Mouse (Mus musculus): ENCODE data around the gene Styk1. TPM values are rescaled to one million over a fixed set of nuclear protein-coding genes. Genes with fewer than 3 reads are reported as not detected.

The Styk1 gene
- total and polyA plus RNA-seq, 2 experiments from 2014 or later: 4.9 to 6.9 TPM

DNA sequence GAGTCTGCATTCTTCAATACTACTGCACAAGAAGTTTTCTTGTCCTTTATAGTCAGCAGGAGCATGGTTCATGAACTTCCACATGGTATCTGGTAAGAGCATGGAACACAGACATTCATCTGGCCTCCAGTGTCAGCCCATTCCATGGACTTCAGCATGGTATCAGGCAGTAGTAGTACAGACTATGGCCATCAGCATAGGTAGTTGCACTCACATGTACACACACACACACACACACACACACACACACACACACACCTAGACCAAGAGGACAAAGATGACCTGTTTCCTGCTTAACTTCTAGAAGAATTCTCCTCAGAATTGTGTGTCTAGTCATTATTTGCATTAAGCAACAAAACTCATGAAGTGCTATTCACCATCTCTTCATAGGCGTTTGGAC is 14.6 kb downstream of the Styk1 start:
- WGBS: 86% methylated on average over 1 of the region's 1 CpGs
- H3K9ac ChIP-seq (replicated peaks; ENCODE audit: low read length, poor library complexity, severe bottlenecking): no peak overlapping the region
- no peaks in the 10 kb centered on the region for H3K4me1 ChIP-seq (ENCODE audit: insufficient read depth, low read length)
- no peak for ATAC-seq (ENCODE audit: low FRiP score)
- no peaks in the 10 kb centered on the region for H3K9me3 ChIP-seq (ENCODE audit: low read length)
- no peaks in the 10 kb centered on the region for H3K36me3 ChIP-seq (ENCODE audit: insufficient read depth, low read length)
- DNase-seq (ENCODE audit: low spot score): no peak
- H3K4me3 ChIP-seq (ENCODE audit: low read depth, low read length): no peak overlapping the region
- H3K27me3 ChIP-seq (ENCODE audit: insufficient read depth, low read length): no peaks in the 10 kb centered on the region
- no peak overlapping the region for H3K27ac ChIP-seq (ENCODE audit: low read depth, low read length)
- TF ChIP-seq CTCF (IDR thresholded peaks at IDR 0.05): no peak
- no peak overlapping the region for H3K4me2 ChIP-seq (ENCODE audit: low read depth, low read length, poor library complexity, severe bottlenecking)

DNA sequence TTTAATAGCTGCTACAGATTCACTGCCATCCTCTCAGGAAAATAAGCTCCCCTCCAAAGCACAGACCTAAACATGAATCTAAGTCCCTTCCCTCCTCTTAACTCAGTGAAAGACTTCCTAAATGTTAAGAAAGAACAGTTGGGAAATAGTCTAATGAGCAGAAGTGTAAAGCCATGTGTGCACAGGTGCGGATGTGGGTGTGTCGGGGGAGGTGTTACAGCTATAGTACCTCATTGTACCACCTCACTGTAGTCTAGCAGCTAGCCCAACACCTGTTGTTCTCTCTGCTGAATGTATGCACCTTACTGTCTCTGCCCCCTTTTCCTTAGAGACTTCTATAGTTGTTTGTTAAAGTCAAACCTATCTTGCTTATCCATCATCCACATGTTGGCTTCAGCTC is 26.3 kb downstream of the Styk1 start:
- no peak overlapping the region for H3K9ac ChIP-seq (replicated peaks; ENCODE audit: low read length, poor library complexity, severe bottlenecking)
- no peak overlapping the region for H3K27ac ChIP-seq (ENCODE audit: low read depth, low read length)
- no peaks in the 10 kb centered on the region for H3K4me1 ChIP-seq (ENCODE audit: insufficient read depth, low read length)
- H3K9me3 ChIP-seq (ENCODE audit: low read length): no peaks in the 10 kb centered on the region
- H3K4me2 ChIP-seq (ENCODE audit: low read depth, low read length, poor library complexity, severe bottlenecking): no peak overlapping the region
- no peak overlapping the region for H3K4me3 ChIP-seq (ENCODE audit: low read depth, low read length)
- 84% methylated on average over 2 of the region's 2 CpGs for WGBS
- TF ChIP-seq CTCF (IDR thresholded peaks at IDR 0.05): no peak
- DNase-seq (ENCODE audit: low spot score): no peak
- no peaks in the 10 kb centered on the region for H3K27me3 ChIP-seq (ENCODE audit: insufficient read depth, low read length)
- ATAC-seq (ENCODE audit: low FRiP score): no peak
- no peaks in the 10 kb centered on the region for H3K36me3 ChIP-seq (ENCODE audit: insufficient read depth, low read length)

DNA sequence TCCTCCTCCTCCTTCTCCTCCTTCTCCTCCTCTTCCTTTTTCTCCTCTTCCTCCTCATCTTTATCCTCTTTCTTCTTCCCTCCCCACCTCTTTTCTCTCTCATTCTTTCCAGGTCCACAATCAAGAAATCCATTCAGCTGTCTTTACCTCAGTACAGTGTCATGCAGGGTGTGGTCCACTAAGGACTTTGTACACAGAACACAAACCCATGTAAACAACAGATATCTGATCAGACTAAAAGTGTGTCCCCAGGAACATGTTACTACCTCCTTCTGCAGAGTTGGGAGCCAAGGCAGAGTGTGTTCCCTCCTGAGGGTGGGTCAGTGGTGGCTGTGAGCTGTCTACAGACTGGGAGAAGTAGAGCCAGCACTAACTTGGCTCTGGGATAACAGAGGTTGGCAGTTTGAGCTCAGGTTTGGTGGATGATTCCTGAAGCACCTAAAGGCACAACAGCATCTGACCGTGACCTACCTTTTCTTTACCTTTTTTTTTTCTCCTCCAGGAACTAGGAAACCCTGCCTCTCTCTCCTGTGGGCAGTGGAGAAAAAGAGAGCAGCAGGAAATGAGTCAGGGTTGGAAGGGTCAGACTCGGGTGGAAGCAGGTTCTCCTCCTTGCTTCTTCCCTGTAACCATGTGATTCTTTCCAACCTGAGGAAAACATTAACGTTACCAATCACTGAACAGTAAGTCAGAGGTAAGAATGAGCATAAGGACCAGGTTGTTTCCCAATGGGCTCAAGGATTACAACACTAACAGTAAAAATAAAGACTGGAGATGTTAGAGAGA is 31.4 kb downstream of the Styk1 start:
- ATAC-seq (ENCODE audit: low FRiP score) (no peak), DNase-seq (ENCODE audit: low spot score) (no peak)
- TF ChIP-seq CTCF (IDR thresholded peaks at IDR 0.05): no peak
- no peaks in the 10 kb centered on the region for H3K4me1 ChIP-seq (ENCODE audit: insufficient read depth, low read length)
- H3K4me3 ChIP-seq (ENCODE audit: low read depth, low read length): no peak overlapping the region
- H3K27me3 ChIP-seq (ENCODE audit: insufficient read depth, low read length): no peaks in the 10 kb centered on the region
- H3K9me3 ChIP-seq (ENCODE audit: low read length): no peaks in the 10 kb centered on the region
- no peaks in the 10 kb centered on the region for H3K36me3 ChIP-seq (ENCODE audit: insufficient read depth, low read length)
- 77% methylated on average over 3 of the region's 3 CpGs for WGBS
- H3K4me2 ChIP-seq (ENCODE audit: low read depth, low read length, poor library complexity, severe bottlenecking): no peak overlapping the region
- no peak overlapping the region for H3K9ac ChIP-seq (replicated peaks; ENCODE audit: low read length, poor library complexity, severe bottlenecking)
- H3K27ac ChIP-seq (ENCODE audit: low read depth, low read length): no peak overlapping the region

DNA sequence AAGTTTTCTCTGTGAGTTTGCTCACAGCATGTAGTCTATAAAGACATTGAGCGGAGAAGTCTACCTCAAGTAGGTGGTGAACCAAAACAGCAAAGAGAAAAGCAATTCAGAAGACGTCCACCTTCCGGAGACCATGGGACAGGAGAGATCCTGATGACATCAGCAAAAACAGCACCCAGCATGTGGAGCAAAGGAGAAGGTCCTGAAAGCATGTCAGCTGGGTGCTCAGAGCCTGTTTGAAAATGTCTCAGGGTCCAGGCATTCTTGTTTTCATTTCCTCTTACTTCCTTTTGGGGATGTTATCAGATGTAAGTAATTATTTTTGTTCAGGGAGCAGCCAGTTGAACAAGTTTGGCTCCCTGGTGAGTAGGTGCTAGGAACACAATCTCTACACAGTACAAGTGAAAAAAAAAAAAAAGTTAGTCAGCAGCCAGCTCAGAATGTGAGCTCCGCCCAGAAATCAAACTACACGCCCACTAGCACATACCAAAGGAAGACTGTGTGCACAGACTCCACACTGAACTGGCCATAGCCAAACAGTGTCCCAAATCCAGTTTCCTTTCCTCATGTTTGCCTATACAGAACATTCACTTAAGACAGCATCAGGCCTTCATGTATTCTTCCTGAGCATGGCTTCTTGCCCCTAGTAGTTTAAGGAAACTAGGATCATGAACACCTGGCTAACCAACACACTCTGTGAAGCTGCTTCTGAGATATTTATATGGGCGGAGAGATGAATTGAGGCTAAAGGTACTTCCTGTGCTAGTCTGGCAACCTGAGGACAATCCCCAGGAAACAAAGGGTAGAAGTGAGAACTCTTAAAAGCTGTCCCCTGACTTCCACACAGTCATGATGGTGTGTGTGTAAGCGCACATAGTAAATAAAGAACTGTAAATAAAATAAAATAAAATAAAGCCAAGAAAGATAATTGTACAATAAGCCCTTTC is 37.0 kb downstream of the Styk1 start:
- no peak overlapping the region for H3K4me2 ChIP-seq (ENCODE audit: low read depth, low read length, poor library complexity, severe bottlenecking)
- H3K27me3 ChIP-seq (ENCODE audit: insufficient read depth, low read length): no peaks in the 10 kb centered on the region
- H3K9me3 ChIP-seq (ENCODE audit: low read length): no peaks in the 10 kb centered on the region
- WGBS: 87% methylated on average over 7 of the region's 7 CpGs
- no peaks in the 10 kb centered on the region for H3K4me1 ChIP-seq (ENCODE audit: insufficient read depth, low read length)
- TF ChIP-seq CTCF (IDR thresholded peaks at IDR 0.05): no peak
- no peaks in the 10 kb centered on the region for H3K36me3 ChIP-seq (ENCODE audit: insufficient read depth, low read length)
- no peak overlapping the region for H3K4me3 ChIP-seq (ENCODE audit: low read depth, low read length)
- H3K9ac ChIP-seq (replicated peaks; ENCODE audit: low read length, poor library complexity, severe bottlenecking): no peak overlapping the region
- DNase-seq (ENCODE audit: low spot score): no peak
- no peak overlapping the region for H3K27ac ChIP-seq (ENCODE audit: low read depth, low read length)
- ATAC-seq (ENCODE audit: low FRiP score): no peak

DNA sequence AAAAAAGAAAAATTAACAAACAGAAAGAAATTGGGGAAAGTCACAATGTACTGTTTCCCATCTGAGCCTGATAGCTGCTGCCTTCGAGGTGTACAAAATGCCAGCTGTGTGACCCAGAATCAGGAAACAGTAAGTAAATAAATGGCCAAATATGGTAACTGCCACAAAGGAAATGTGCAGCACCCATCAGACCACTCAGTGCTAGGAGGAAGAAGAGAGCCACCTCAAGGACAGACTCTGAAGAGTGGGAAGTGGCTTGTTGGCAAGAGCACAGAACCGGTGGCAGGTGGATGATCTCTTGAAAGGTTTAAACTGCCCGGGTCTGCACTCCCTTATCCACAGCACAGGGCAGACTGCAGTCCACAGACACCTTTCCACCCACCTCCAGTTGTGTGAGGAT is 45.4 kb downstream of the Styk1 start:
- H3K4me2 ChIP-seq (ENCODE audit: low read depth, low read length, poor library complexity, severe bottlenecking): no peak overlapping the region
- H3K9me3 ChIP-seq (ENCODE audit: low read length): no peaks in the 10 kb centered on the region
- no peaks in the 10 kb centered on the region for H3K4me1 ChIP-seq (ENCODE audit: insufficient read depth, low read length)
- no peak overlapping the region for H3K9ac ChIP-seq (replicated peaks; ENCODE audit: low read length, poor library complexity, severe bottlenecking)
- no peak for ATAC-seq (ENCODE audit: low FRiP score)
- H3K4me3 ChIP-seq (ENCODE audit: low read depth, low read length): no peak overlapping the region
- H3K36me3 ChIP-seq (ENCODE audit: insufficient read depth, low read length): no peaks in the 10 kb centered on the region
- no peaks in the 10 kb centered on the region for H3K27me3 ChIP-seq (ENCODE audit: insufficient read depth, low read length)
- WGBS: 71% methylated on average over 3 of the region's 3 CpGs
- no peak for TF ChIP-seq CTCF (IDR thresholded peaks at IDR 0.05)
- no peak overlapping the region for H3K27ac ChIP-seq (ENCODE audit: low read depth, low read length)
- DNase-seq (ENCODE audit: low spot score): no peak

DNA sequence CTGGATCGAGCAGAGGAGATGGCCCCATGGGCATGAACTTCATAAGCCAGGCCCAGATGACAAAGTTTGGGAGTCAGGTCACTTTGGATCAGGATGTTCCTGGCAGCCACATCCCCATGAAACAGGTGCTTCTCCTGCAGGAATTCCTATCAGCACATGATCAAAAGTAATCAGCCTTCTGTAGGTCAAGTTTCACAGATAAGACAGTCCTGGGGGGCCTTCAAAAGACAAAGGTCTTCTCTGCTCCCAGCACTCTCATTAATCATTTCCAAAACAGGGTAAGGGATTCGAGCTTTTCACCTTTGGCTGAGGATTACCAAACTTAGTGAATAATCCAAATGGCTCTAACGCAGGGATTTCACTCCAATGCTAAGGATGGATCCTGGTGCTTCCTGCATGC is 48.6 kb downstream of the Styk1 start:
- ATAC-seq (ENCODE audit: low FRiP score) (no peak), DNase-seq (ENCODE audit: low spot score) (no peak)
- Histone ChIP-seq H3K27ac (ENCODE audit: low read depth, low read length) (no peak overlapping the region), H3K36me3 (ENCODE audit: insufficient read depth, low read length) (no peaks in the 10 kb centered on the region; the same call in 1 of the 2 replicates), H3K4me1 (ENCODE audit: insufficient read depth, low read length) (no peaks in the 10 kb centered on the region), H3K9ac (replicated peaks; ENCODE audit: low read length, poor library complexity, severe bottlenecking) (no peak overlapping the region), H3K27me3 (ENCODE audit: insufficient read depth, low read length) (no peaks in the 10 kb centered on the region), H3K9me3 (ENCODE audit: low read length) (no peaks in the 10 kb centered on the region), H3K4me2 (ENCODE audit: low read depth, low read length, poor library complexity, severe bottlenecking) (no peak overlapping the region), H3K4me3 (ENCODE audit: low read depth, low read length) (no peak overlapping the region)
- WGBS: 63% methylated on average over 3 of the region's 3 CpGs
- TF ChIP-seq CTCF (IDR thresholded peaks at IDR 0.05): no peak

Data from midbrain, postnatal 0 days (tissue).